Mouse (Mus musculus): ENCODE measurements at regions not wholly inside any gene's neighbourhood (a gene's known extent, or its start where the extent isn't known, plus 50 kb on each side); places are given as distances from the start of the nearest gene placed in this dataset.

DNA sequence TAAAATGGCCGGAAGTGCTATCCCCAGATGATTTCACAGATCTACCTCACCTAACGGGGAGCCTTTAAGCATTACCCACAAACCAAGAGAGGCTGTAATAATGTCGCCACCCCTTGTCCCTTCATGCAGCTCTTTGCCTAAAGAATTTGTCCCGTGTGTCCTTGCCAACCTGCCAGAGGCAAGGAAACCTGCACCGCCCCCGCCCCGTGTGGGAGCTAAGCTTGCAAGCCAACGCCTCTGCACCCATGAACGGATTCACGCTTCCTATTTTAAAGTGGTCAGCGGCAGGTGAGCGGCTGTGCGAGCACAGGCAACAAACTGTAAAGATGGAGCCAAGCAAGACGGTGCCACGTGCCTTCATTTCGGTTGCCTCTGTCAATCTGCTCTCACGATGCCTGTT, 63.1 kb downstream of the Gm11011 start:
- DNase-seq = no peak

- DNase-seq = no peak
Observed at GRCm38 (mm10) chr2:169519941-169520340, 67.6 kb downstream of the Gm11011 start.

- DNase-seq = no peak
Observed at GRCm38 (mm10) chr2:169515350-169515749, 72.2 kb downstream of the Gm11011 start.

DNA sequence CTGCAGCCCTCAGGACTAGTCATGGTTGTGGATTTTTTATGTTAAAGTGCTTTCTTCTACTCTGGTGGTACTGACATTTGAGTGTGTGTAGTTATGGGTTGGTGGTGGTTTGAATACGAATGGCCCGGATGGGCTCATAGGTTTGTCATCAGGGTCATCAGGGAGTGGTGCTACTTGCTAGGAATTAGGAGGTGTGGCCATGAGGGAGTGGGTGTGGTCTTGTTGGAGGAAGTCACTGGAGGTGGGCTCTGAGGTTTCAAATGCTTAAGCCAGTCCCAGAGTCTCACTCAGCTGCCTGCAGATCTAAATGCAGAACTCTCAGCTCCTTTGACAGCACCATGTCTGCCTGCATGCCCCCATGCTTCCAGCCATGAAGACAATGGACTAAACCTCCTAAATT, 76.8 kb downstream of the Gm11011 start:
- DNase-seq = no peak

DNA sequence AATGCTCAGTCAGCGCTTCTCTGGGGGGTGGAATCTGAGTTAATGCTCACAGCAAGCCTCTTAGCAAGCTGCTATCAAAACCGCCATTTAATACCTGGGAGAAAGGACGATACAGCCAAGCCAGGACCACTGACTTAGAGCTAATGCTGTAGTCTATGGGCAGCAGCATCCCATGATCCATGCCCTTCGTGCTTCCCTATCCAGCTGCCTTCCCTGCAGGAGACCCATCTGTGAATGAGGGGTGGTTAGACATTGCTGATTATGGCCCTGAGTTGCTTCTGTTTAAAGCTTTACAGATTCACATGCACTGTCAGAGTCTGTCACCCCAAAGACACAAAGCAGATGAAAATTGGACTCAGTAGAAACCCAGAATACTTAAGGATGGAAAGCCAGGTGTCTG, 78.1 kb downstream of the Gm11011 start:
- DNase-seq = peak; percentile 20 to 36

- no peak for DNase-seq
Observed at GRCm38 (mm10) chr2:169504416-169505057, 83.0 kb downstream of the Gm11011 start.

- DNase-seq = no peak
Observed at GRCm38 (mm10) chr2:169503598-169503958, 84.0 kb downstream of the Gm11011 start.

- DNase-seq = no peak
Observed at GRCm38 (mm10) chr2:169502717-169503597, 84.6 kb downstream of the Gm11011 start.

DNA sequence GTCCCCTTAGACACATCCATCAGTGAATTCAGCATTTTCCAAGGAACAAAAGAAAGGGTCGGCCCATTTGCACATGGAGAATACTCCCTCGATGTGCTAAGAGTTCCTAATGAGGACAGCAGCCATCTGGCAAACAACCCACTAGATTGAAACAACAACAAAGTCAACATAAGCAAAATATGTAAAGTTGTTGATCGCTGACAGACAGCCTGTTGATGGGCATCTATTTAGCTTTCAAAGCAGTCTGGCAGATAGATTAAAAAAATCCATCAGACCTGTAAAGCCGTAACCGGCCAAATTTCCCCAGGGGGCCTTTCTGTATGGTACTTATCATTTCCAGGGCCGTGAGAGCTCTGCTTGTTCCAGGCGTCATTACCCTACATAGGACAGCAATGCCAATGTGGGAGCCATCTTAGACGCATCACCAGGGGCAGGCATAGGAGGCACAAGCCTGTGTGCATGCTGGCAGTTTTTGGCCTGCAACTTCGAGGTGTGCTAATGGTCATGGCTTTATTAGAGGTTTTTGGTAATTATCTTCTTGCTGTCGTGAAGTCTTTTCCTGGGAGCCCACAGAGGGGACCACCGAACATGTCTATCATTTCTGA, 85.7 kb downstream of the Gm11011 start:
- DNase-seq = no peak

- DNase-seq = no peak
Observed at GRCm38 (mm10) chr2:169495368-169495767, 92.2 kb downstream of the Gm11011 start.

DNA sequence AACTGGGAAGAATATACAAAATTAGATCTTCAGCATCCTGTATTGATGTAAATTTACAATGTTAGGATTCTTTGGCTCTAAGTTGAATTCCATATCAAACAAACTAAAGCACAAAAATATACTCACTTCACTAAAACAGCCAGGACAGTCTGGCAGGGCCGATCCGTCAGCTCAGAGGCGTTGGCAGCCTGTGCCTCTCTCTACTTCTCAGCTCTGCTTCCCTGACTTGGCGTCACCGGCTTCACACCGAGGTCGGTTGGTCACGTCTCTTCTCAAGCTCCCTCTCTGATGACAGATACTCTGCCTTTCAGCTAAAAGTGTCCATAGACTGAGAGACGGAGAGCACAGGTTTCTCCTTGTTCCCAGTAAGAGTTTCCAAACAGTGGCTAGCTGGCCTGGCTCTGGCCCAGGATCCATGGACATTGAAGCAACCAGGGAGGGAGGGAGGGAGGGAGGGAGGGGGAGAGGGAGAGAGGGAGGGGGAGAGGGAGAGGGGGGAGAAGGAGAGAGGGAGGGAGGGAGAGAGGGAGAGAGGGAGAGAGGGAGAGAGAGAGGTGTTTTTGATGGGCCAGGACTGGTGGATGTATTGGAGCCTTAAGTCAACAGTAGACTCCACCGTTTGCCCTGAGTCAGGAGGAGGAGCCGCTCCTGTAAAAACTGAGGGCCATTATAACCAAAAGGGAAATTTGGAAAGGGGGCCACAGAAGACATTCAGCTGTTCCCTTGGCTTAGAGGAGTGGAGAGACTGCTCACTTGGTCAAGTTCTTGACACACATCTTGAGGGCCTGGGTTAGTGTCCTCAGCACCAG, 92.8 kb downstream of the Gm11011 start:
- DNase-seq = peak; percentile 27 to 32

DNA sequence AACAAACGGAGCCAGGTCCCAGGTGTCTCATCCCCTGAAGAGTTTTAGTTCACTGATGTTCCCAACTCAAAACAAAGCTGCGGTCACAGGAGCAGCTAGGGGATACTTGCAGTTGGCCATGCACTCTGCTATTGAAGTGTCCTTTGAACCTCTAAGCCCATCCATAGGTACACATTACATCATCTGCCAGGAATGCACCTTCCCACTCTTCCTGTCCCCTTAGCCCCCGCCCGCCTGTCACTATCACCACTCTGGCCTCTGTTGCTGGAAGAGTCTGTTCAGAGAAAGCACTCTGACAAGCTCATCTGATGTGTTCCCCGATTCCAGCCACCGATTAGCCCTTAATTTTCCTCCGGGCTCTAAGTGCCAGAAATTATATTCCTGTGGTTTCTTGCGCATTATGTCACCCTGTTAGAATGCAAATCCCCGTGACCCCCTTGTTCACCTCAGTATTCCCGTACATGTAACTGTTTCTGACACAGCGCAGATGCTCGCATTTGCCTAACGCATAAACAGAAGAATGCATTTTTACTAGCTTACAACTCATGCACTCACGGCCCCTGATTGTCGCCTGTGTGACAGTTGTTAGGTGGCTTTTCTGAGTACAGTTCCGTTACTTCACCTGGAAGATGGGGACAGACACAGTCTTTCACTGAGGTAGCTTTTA, 93.8 kb downstream of the Gm11011 start:
- DNase-seq = no peak

DNA sequence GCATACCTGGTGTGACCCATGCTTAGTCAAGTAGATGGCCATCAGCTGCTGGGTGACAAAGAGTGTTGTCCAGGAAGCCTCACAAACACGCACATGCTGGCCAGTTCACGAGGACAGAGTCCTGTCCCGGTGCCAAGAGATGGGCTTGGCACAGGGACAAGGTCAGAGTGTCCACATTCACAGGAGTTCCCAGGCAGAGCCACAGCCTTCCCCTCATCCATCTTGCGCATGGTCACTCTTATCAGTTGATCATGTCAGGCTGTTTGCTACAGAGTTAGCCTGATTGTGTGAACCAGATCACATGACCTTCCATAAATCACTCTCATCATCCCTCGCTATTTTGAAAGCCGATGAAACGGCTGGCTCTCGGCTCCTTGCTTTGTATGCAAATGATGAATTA, 103.6 kb downstream of the Gm11011 start:
- DNase-seq = peak; percentile 17 to 26

DNA sequence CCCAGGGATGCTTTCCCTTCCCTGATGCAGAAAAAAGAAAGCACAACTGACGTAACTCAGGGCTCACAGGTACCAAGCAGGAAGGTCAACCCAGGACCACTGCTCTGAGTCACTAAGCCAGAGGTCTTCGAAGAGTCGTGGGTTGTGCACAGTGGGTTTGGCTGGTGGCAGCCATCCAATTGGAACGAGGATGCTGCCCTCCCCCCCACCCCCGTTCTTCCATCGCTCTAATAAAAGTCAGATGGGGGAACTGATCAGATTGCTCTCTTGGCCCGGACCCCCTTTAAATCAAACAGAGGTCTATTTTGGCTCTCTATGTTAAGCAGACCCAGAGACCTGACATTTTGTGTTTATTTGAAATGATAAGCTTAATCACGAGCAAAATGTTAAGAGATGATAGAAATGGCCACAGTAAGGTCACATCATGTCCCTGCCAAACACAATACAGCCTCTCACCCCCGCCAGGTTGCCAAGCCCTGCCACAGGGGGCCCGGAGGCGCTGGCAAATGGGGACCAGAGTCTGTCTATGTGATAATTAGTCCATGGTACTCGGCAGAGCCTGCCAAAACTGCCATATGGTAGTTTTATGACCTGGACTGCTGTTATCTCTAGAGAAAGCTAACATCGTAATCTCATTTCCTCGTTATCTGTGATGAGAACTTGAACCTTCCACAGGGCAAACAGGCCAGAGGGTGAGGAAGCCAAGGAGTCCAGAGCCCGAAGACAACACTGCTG, 105.6 kb downstream of the Gm11011 start:
- DNase-seq = peak; percentile 89 to 94

- DNase-seq = no peak
Observed at GRCm38 (mm10) chr2:169474418-169475112, 113.0 kb downstream of the Gm11011 start.

GRCm38 (mm10) chr2:169469538-169469937, 118.0 kb downstream of the Gm11011 start:
- no peak for DNase-seq

DNA sequence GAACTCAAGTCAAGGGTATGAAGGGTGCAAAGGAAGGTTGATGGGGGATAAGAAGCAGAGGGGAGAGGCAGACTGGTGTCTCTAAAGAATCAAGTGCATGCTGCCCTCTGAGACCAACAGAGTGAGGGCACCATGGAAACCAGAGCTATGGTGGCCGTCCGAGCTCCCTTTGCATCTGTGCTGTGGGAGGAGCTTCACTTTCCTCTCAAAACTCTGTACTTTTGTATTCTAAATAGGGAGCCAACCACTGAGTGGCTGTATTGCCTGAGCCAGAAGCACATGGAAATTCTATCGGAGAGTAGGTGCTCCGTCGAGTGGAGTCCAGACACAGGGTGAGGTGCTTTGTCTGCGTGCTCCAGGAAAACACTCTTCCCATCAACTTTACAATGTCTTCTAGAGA, 119.9 kb downstream of the Gm11011 start:
- no peak for DNase-seq

DNA sequence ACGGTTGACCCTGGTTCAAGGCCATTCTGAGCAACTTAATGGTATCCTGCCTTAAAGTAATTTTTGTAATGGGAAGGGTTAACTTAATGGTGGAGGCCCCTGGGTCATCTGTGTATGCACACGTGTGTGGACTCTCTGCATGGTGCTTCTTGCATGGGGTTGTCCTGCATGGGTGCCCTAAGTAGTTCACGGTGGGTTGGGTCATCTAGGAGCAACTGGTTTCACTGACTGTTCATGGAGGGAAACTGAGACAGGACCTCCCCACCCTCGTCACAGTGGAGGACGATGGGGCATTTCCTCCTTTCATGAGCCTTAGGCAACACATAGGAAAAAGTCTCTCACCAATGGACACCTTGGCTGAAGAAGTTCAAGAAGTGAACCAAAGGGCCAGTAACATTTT, 123.4 kb downstream of the Gm11011 start:
- DNase-seq = no peak

GRCm38 (mm10) chr2:169461491-169462039, 126.0 kb downstream of the Gm11011 start:
- no peak for DNase-seq

GRCm38 (mm10) chr2:169452956-169453355, 134.6 kb downstream of the Gm11011 start:
- DNase-seq = no peak

DNA sequence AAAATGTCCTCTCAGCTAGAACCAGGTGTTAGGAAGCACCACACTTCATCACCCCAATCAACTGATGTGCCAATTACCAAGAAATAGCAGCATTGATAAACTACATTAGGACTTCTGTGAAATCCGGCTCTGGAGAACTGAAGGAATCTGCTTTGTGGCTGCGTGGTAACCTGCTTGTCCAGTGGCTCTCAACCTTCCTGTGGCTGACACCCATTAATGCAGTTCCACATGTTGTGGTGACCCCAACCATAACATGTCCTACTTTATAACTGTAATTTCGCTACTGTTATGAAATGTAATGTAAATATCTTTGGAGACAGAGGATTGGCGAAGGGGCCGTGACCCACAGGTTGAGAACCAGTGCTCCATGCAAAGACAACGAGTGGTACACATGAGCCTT, 136.7 kb downstream of the Gm11011 start:
- DNase-seq = no peak
